Mouse (Mus musculus) B cell, adult 67 days (primary cell): ENCODE measurements around the gene Zbtb5. TPM values are rescaled to one million over a fixed set of nuclear protein-coding genes. Genes with fewer than 3 reads are reported as not detected.

Experiments
- total RNA-seq, 2 experiments: library from RNA; stranded (reverse); gene quantifications; 4 replicates each; pipeline ENCODE4 v1.2.4; 2023

Zbtb5 gene
- total RNA-seq: 10 to 100 TPM; 19.8 to 22.1 TPM

DNA sequence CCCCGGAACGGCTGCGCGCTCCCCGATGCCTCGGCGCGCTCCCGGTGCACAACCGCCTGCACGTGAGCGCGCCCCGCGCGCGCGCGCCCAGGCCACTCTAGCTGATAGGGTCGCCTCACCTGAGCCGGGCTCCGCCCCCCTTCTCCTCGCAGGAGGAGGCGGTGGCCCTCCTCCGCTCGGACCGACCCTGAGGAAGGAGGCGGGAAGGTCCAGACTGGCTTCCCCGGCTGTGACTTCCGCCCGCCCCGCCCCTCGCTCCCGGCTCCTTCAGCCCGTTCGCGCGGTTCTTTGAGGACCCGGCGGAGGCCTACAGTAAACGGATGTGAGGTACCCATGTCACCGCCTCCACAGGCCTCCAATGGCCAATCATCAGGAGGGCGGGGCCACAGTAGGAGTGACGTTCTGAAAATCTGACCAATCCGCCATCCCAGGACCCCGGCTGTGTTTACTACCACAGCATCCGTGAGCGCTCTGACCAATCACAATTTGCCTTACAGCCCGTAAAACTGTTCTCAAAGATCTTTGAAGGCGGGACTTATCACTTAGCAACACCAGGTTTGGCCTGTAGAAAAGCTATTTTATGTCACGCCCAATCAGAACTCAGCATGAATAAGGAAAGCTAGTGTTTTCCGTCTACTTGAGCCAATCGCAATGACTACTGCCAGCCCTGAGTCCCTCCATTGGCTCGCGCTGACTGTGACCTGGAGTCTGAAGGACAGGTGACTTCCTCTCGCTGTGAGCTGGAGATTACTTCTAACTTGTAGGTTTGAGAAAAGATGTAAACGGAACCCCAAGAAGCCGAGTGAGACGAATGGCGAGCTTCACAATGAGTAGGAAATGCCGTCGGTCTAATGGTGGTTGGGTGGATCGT lies at the start of gene Zbtb5:
Gene Zbtb5, minus strand, starts transcription at position 308 of the 871 bp plus-strand sequence.

DNA sequence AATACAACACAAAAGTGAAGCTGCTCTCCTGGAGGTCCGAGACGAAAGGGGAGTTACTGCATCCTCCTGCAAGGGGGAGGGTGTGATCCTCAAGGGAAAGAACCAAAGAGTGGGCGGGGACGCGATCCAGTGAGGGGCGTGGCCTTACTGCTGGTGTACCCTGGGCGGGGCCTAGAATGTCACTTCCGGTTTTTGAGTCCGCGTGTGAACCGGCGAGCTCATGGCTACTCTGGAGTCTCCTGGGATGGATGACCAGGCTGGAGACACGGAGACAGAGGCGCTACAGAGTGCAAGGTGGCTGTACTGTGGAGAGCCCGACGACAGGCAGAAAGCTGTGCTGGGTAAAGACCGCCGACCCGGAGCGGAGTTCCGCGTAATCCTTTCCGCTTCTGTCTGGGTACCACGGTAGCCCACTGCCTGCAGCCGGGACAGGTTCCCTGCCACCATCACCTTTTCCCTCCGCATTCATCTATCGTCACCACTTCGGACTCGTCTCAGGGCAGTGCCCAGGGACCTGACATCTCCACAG lies 6.3 kb upstream of the Zbtb5 start, which contains the start of gene Polr1e:
Gene Polr1e, plus strand, starts transcription at position 132 of the 529 bp plus-strand sequence.

DNA sequence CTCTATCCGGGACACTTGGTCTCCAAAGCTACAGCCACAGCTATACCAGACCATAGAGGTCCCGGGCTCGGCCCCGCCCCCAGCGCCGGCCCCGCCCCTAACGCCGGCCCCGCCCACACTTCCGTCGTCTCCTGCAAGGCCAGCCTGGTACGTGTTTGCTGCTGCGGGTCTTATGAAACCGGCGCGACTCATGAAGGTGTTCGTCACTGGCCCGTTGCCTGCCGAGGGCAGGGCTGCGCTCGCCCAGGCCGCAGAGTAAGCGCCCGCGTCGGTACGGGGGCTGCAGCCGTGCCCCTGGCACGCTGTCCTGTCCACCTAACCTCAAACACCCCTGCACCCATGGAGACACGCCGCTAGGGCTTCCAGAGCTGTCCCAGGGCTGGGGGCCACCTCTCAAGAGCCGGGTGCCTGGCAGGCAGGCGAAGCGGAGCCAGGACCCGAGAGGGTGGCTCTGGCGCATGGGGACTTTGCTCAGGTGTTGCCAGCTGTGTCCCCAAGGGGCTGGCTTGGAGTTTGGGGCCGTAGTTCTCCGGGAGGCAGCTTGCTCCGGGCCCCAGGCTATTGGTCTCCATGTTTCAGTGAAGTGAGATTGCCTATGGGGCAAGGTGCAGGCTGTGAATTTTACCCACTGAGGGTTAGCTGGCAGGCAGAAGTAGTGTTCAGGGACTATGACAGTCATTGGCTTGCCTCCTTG lies 30.8 kb downstream of the Zbtb5 start, which contains the start of gene Grhpr:
Gene Grhpr, plus strand, starts transcription at position 116 of the 694 bp plus-strand sequence.

Other genes starting within 250 kb of the Zbtb5 start
- gene Grhpr, start 31.0 kb downstream of the Zbtb5 start, total RNA-seq: 10 to 100 TPM; 21.4 to 27.3 TPM
- 10 to 100 TPM; 28.3 to 31.0 TPM for gene Polr1e, start 6.2 kb upstream of the Zbtb5 start, total RNA-seq
- 1 to 10 TPM; 2.0 to 2.4 TPM for gene Fbxo10, start 72.2 kb upstream of the Zbtb5 start, total RNA-seq
- gene Tomm5, start 95.7 kb upstream of the Zbtb5 start, total RNA-seq: 10 to 100 TPM; 38.7 to 50.1 TPM
- gene Frmpd1, start 172.5 kb upstream of the Zbtb5 start, total RNA-seq: not detected